ENCODE assay signal across 9 mouse cellular contexts in the genomic region with DNA sequence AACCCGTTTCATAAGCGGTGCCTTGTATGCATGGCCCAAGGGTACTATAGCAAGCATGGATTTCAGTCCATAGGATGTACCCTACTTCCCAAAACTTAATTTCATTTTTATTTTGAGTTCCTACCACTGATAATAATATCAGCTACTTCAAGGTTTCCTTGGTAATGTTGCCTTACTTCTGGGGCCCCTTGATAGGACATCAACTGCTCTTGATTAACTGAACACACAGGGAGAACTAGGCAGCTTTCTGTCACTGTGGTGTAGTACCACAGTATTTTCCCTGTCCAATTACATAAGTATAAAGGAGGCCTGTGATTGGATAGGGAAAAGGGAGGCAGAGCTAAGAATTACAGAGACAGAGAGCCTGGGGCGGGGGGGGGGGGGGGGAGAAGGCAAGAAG. TPM values are rescaled to one million over a fixed set of nuclear protein-coding genes. Genes with fewer than 3 reads are reported as not detected.
DNase-seq lines count a peak whose midpoint lies in the region; ATAC-seq and TF ChIP-seq lines count a peak whose summit lies in the region.
"Had no signal": no experiment of that assay in that cellular context is flagged by ENCODE, and none has a peak within 500 bp of the region (broad histone marks: within the 10 kb centered on the region; RNA-seq: fewer than 3 reads in every experiment).

No protein-coding gene starts in this region.

- no peak overlapping the region for H3K4me2 ChIP-seq in liver, embryonic 12.5 days
- no peak overlapping the region for H3K4me2 ChIP-seq in liver, postnatal 0 days (ENCODE audit: low read depth, low read length)
- H3K4me2 ChIP-seq in forebrain, postnatal 0 days (ENCODE audit: low read depth): no peak overlapping the region
- peak overlapping the region; percentile 8; the same call in 1 of the 2 replicates for H3K4me2 ChIP-seq in midbrain, embryonic 14.5 days (ENCODE audit: low read length)

- H3K27ac ChIP-seq in heart, embryonic 10.5 days: peak overlapping the region; percentile 86
- H3K27ac ChIP-seq in liver, embryonic 12.5 days: no peak overlapping the region
- no peak overlapping the region for H3K27ac ChIP-seq in liver, postnatal 0 days (ENCODE audit: low read depth)
- 0 out of 2 replicates have a peak overlapping the region, but pooled peaks have one; percentile 10 for H3K27ac ChIP-seq in forebrain, postnatal 0 days (ENCODE audit: low read depth, low read length)
- H3K27ac ChIP-seq in midbrain, embryonic 14.5 days (replicated peaks; ENCODE audit: low read depth, low read length): peak overlapping the region; percentile 63; the same call in 1 of the 2 replicates

- H3K4me1 ChIP-seq in heart, embryonic 10.5 days: peaks cover 30% of the 10 kb centered on the region
- no peaks in the 10 kb centered on the region for H3K4me1 ChIP-seq in liver, embryonic 12.5 days
- H3K4me1 ChIP-seq in liver, postnatal 0 days (ENCODE audit: insufficient read depth): no peaks in the 10 kb centered on the region
- H3K4me1 ChIP-seq in forebrain, postnatal 0 days (ENCODE audit: insufficient read depth): 0 out of 2 replicates have a peak, but pooled peaks cover 6% of the 10 kb centered on the region
- peaks cover 19% of the 10 kb centered on the region for H3K4me1 ChIP-seq in midbrain, embryonic 14.5 days (ENCODE audit: control insufficient read depth, insufficient read depth, low read length)

- intact Hi-C loops in heart, postnatal 14 days (cut with DNase I): no loop called here

- no peaks in the 10 kb centered on the region for H3K9me3 ChIP-seq in heart, embryonic 10.5 days
- no peaks in the 10 kb centered on the region for H3K9me3 ChIP-seq in liver, embryonic 12.5 days (replicated peaks)
- H3K9me3 ChIP-seq in liver, postnatal 0 days (ENCODE audit: low read length): no peaks in the 10 kb centered on the region
- H3K9me3 ChIP-seq in forebrain, postnatal 0 days (ENCODE audit: low read length): no peaks in the 10 kb centered on the region
- no peaks in the 10 kb centered on the region for H3K9me3 ChIP-seq in midbrain, embryonic 14.5 days (ENCODE audit: control insufficient read depth, low read length)

- no peak for TF ChIP-seq CTCF in liver, postnatal 0 days (IDR thresholded peaks at IDR 0.05; ENCODE audit: low read depth)
- no peak for TF ChIP-seq CTCF in forebrain, postnatal 0 days (IDR thresholded peaks at IDR 0.05; ENCODE audit: low read depth)

- no peak overlapping the region for H3K9ac ChIP-seq in liver, embryonic 12.5 days
- H3K9ac ChIP-seq in liver, postnatal 0 days (replicated peaks): no peak overlapping the region
- no peak overlapping the region for H3K9ac ChIP-seq in forebrain, postnatal 0 days
- H3K9ac ChIP-seq in midbrain, embryonic 14.5 days (replicated peaks; ENCODE audit: low read length): no peak overlapping the region

- no peaks in the 10 kb centered on the region; the same call in 1 of the 2 replicates for H3K27me3 ChIP-seq in heart, embryonic 10.5 days (ENCODE audit: insufficient read depth, poor library complexity, severe bottlenecking)
- no peaks in the 10 kb centered on the region for H3K27me3 ChIP-seq in liver, embryonic 12.5 days (replicated peaks)
- no peaks in the 10 kb centered on the region for H3K27me3 ChIP-seq in liver, postnatal 0 days (ENCODE audit: insufficient read depth, low read length)
- no peaks in the 10 kb centered on the region for H3K27me3 ChIP-seq in forebrain, postnatal 0 days (ENCODE audit: insufficient read depth, low read length)
- H3K27me3 ChIP-seq in midbrain, embryonic 14.5 days (ENCODE audit: control insufficient read depth, insufficient read depth, low read length): no peaks in the 10 kb centered on the region

- no peaks in the 10 kb centered on the region for H3K36me3 ChIP-seq in heart, embryonic 10.5 days
- no peaks in the 10 kb centered on the region for H3K36me3 ChIP-seq in liver, embryonic 12.5 days
- no peaks in the 10 kb centered on the region for H3K36me3 ChIP-seq in liver, postnatal 0 days (replicated peaks; ENCODE audit: insufficient read depth, low read length)
- no peaks in the 10 kb centered on the region for H3K36me3 ChIP-seq in forebrain, postnatal 0 days (ENCODE audit: insufficient read depth)
- no peaks in the 10 kb centered on the region for H3K36me3 ChIP-seq in midbrain, embryonic 14.5 days (ENCODE audit: control insufficient read depth, insufficient read depth, low read length)

- DNase-seq in heart, embryonic 10.5 days (ENCODE audit: low spot score): no peak
- DNase-seq in heart, postnatal 14 days: no peak
- DNase-seq in liver, postnatal 0 days: no peak
- no peak for DNase-seq in forebrain, postnatal 0 days
- DNase-seq in midbrain, embryonic 14.5 days: no peak
- DNase-seq in adrenal gland, adult 8-10 months: no peak
- DNase-seq in cerebellum, adult 11 months: no peak
- DNase-seq: cerebellum, adult 11-12 months had no signal

- TF ChIP-seq EP300 in liver, postnatal 0 days (IDR thresholded peaks at IDR 0.05; ENCODE audit: low read depth): no peak

- 60% methylated on average over 2 of the region's 3 CpGs for WGBS in heart, embryonic 10.5 days
- WGBS in liver, embryonic 12.5 days (ENCODE audit: insufficient replicate concordance): 66% methylated on average over 2 of the region's 3 CpGs
- WGBS in liver, postnatal 0 days (ENCODE audit: insufficient replicate concordance): 66% methylated on average over 2 of the region's 3 CpGs
- 15% methylated on average over 3 of the region's 3 CpGs for WGBS in forebrain, postnatal 0 days
- 56% methylated on average over 3 of the region's 3 CpGs for WGBS in midbrain, embryonic 14.5 days

- H3K4me3 ChIP-seq in heart, embryonic 10.5 days: no peak overlapping the region
- H3K4me3 ChIP-seq in liver, embryonic 12.5 days: no peak overlapping the region
- H3K4me3 ChIP-seq in liver, postnatal 0 days (ENCODE audit: low read depth, low read length): no peak overlapping the region
- H3K4me3 ChIP-seq in forebrain, postnatal 0 days (ENCODE audit: low read depth, low read length): no peak overlapping the region
- no peak overlapping the region for H3K4me3 ChIP-seq in midbrain, embryonic 14.5 days (replicated peaks; ENCODE audit: low read depth, low read length)

- 0 out of 2 replicates have a peak, but pooled peaks have one; percentile 30 for ATAC-seq in liver, embryonic 12.5 days
- no peak for ATAC-seq in liver, postnatal 0 days
- no peak for ATAC-seq in forebrain, postnatal 0 days
- no peak for ATAC-seq in midbrain, embryonic 14.5 days (ENCODE audit: low FRiP score, low TSS enrichment)

RNA-seq across cellular contexts. Expression of a gene that starts 13.6 kb away (rescaled TPM):
- polyA plus RNA-seq in heart, embryonic 10.5 days (2016; fragmentation: Nextera tagmentation; extraction: Ambion mirVana): not detected in 2 replicates
- total RNA-seq in heart, postnatal 14 days (2021): not detected
- polyA plus RNA-seq in liver, embryonic 12.5 days (2016; fragmentation: Nextera tagmentation; extraction: Ambion mirVana): not detected in 2 replicates
- polyA plus RNA-seq in liver, postnatal 0 days (2015; fragmentation: Nextera tagmentation; extraction: Ambion mirVana): not detected in 2 replicates
- 0.15 and 0.38 TPM in 2 replicates for total RNA-seq in forebrain, postnatal 0 days (2014; rRNA removed)
- 0.45 and 0.84 TPM in 2 replicates for polyA plus RNA-seq in forebrain, postnatal 0 days (2015; fragmentation: Nextera tagmentation; extraction: Ambion mirVana)
- 0.30 TPM in 1 of 2 replicates, not detected in the other for polyA plus RNA-seq in midbrain, embryonic 14.5 days (2014; fragmentation: Nextera tagmentation; extraction: Ambion mirVana)
- under 1 TPM in 1 of 4 experiments, not detected in 3; 0.11 TPM for total RNA-seq in adrenal gland, adult 8-10 months (2022)

Comparison
In these comparisons a context has a peak if more than half of its experiments do, and no peak if none do; other contexts are left out.
1. H3K27ac ChIP-seq: peak in heart, embryonic 10.5 days (single experiment), forebrain, postnatal 0 days (single experiment) and midbrain, embryonic 14.5 days (single experiment); none in liver, embryonic 12.5 days (single experiment) and liver, postnatal 0 days (single experiment).